11 mouse cellular contexts compared by ENCODE assay signal in the genomic region with DNA sequence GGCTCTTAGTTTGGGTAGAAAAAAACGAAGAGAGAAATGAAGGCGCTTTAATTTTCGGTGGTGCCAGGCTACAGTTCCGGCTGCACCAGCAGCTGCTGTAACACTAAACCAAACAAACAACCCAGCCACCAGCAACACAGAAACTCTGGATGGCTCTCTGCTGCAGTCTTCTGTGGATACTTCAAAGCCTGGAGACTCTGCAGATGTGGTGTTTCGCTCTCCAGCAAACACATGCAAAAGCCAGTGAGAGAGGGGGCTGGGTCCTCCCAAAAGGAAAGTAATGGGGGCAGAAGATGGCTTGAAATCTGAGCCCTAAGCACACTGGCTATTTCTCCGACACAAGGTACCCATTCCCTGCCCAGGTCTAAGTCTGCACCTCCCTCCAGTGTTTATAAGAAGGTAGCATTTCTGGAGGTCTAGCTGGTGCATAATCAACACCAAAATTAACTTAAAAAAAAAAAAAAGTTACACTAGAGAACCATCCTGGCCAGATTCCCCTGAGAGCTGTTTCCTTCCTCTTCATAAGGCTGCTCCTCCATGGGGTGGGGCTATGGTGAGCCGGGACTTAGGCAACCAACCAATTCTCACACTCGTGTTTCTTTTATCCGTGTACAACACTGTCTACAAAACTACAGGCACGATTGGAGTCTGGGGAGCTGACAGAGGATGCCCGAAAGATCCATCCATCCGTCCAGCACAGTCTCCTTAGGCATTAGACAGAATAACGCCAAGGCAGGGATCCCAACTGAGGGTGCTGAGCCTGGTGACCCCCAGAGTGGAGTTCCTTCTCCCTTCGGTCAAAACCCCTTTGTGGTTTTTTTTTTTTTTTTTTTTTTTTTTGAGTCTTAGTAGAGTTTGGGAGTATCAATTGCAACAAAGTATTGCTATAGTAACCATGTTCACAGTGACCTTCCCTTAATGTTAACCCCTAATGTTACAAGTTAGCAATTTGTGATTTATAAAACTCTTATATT. TPM values are rescaled to one million over a fixed set of nuclear protein-coding genes. Genes with fewer than 3 reads are reported as not detected.
DNase-seq lines count a peak whose midpoint lies in the region; ATAC-seq and TF ChIP-seq lines count a peak whose summit lies in the region.
"Had no signal": no experiment of that assay in that cellular context is flagged by ENCODE, and none has a peak within 500 bp of the region (broad histone marks: within the 10 kb centered on the region; RNA-seq: fewer than 3 reads in every experiment).

No protein-coding gene starts in this region.

- H3K27me3 ChIP-seq in liver, embryonic 15.5 days, result no peaks in the 10 kb centered on the region
- no peaks in the 10 kb centered on the region for H3K27me3 ChIP-seq in embryonic facial prominence, embryonic 13.5 days
- no peaks in the 10 kb centered on the region for H3K27me3 ChIP-seq in limb, embryonic 13.5 days
- no peaks in the 10 kb centered on the region for H3K27me3 ChIP-seq in stomach, postnatal 0 days (ENCODE audit: control insufficient read depth, insufficient read depth, low read length)

- H3K4me1 ChIP-seq in liver, embryonic 15.5 days (replicated peaks), result no peaks in the 10 kb centered on the region
- H3K4me1 ChIP-seq in embryonic facial prominence, embryonic 13.5 days, result peaks cover 40% of the 10 kb centered on the region
- peaks cover 43% of the 10 kb centered on the region for H3K4me1 ChIP-seq in limb, embryonic 13.5 days
- 0 out of 2 replicates have a peak, but pooled peaks cover 3% of the 10 kb centered on the region for H3K4me1 ChIP-seq in stomach, postnatal 0 days (replicated peaks; ENCODE audit: control insufficient read depth, insufficient read depth)

- H3K36me3 ChIP-seq in liver, embryonic 15.5 days (replicated peaks), result no peaks in the 10 kb centered on the region
- H3K36me3 ChIP-seq in embryonic facial prominence, embryonic 13.5 days, result no peaks in the 10 kb centered on the region
- H3K36me3 ChIP-seq in limb, embryonic 13.5 days, result no peaks in the 10 kb centered on the region
- H3K36me3 ChIP-seq in stomach, postnatal 0 days (ENCODE audit: control insufficient read depth, insufficient read depth, low read length), result no peaks in the 10 kb centered on the region
- H3K36me3 ChIP-seq: hindbrain, embryonic 10.5 days had no signal

- no peak for DNase-seq in liver
- no peak for DNase-seq in stomach, postnatal 0 days (ENCODE audit: low spot score)
- DNase-seq in layer of hippocampus, postnatal 10 days (ENCODE audit: low spot score in 2 of 2), result no peak
- no peak for DNase-seq in ovary, adult 18-20 months (ENCODE audit: low spot score)
- no peak for DNase-seq in c-Kit-positive CD71-positive TER-119-positive erythroid progenitor cells, embryonic 14.5 days (ENCODE audit: low spot score)
- DNase-seq: cerebellum, adult 2 months had no signal

- no peak overlapping the region for H3K4me3 ChIP-seq in liver, embryonic 15.5 days (replicated peaks)
- H3K4me3 ChIP-seq in embryonic facial prominence, embryonic 13.5 days, result no peak overlapping the region
- no peak overlapping the region for H3K4me3 ChIP-seq in limb, embryonic 13.5 days
- H3K4me3 ChIP-seq in stomach, postnatal 0 days (ENCODE audit: low read depth, low read length), result no peak overlapping the region
- H3K4me3 ChIP-seq: hindbrain, embryonic 10.5 days had no signal

- TF ChIP-seq CTCF in stomach, postnatal 0 days (IDR thresholded peaks at IDR 0.05; ENCODE audit: low read depth), result no peak

- no peak overlapping the region for H3K9ac ChIP-seq in liver, embryonic 15.5 days
- H3K9ac ChIP-seq in embryonic facial prominence, embryonic 13.5 days, result no peak overlapping the region
- H3K9ac ChIP-seq in limb, embryonic 13.5 days, result no peak overlapping the region
- no peak overlapping the region for H3K9ac ChIP-seq in stomach, postnatal 0 days (ENCODE audit: low read length)

- TF ChIP-seq EP300 in stomach, postnatal 0 days (optimal IDR thresholded peaks at IDR 0.05), result no peak

- ATAC-seq in liver, embryonic 15.5 days (ENCODE audit: insufficient read depth), result no peak
- ATAC-seq in embryonic facial prominence, embryonic 13.5 days (ENCODE audit: insufficient number of reproducible peaks, insufficient read depth, low FRiP score, low TSS enrichment, low read depth), result no peak
- ATAC-seq in limb, embryonic 13.5 days (ENCODE audit: low FRiP score, low read depth), result peak; percentile 51
- no peak for ATAC-seq in stomach, postnatal 0 days (ENCODE audit: low FRiP score, low TSS enrichment)

- no peaks in the 10 kb centered on the region for H3K9me3 ChIP-seq in liver, embryonic 15.5 days (replicated peaks)
- H3K9me3 ChIP-seq in embryonic facial prominence, embryonic 13.5 days, result no peaks in the 10 kb centered on the region
- H3K9me3 ChIP-seq in limb, embryonic 13.5 days, result no peaks in the 10 kb centered on the region
- no peaks in the 10 kb centered on the region for H3K9me3 ChIP-seq in stomach, postnatal 0 days (ENCODE audit: control insufficient read depth, low read length)
- H3K9me3 ChIP-seq: hindbrain, embryonic 10.5 days had no signal

- H3K27ac ChIP-seq in liver, embryonic 15.5 days (replicated peaks), result no peak overlapping the region
- H3K27ac ChIP-seq in embryonic facial prominence, embryonic 13.5 days, result peak overlapping the region; percentile 17; the same call in 1 of the 2 replicates
- peak overlapping the region; percentile 48; the same call in 1 of the 2 replicates for H3K27ac ChIP-seq in limb, embryonic 13.5 days
- H3K27ac ChIP-seq in stomach, postnatal 0 days (replicated peaks), result no peak overlapping the region
- H3K27ac ChIP-seq: hindbrain, embryonic 10.5 days had no signal

- peak overlapping the region; percentile 5; the same call in 1 of the 2 replicates for H3K4me2 ChIP-seq in liver, embryonic 15.5 days
- peak overlapping the region; percentile 40 for H3K4me2 ChIP-seq in embryonic facial prominence, embryonic 13.5 days
- peak overlapping the region; percentile 51 for H3K4me2 ChIP-seq in limb, embryonic 13.5 days (replicated peaks)
- peak overlapping the region; percentile 14; the same call in 1 of the 2 replicates for H3K4me2 ChIP-seq in stomach, postnatal 0 days (replicated peaks; ENCODE audit: low read depth)
- H3K4me2 ChIP-seq: liver, embryonic 11.5 days had no signal

- 17% methylated on average over 14 of the region's 14 CpGs for WGBS in liver, embryonic 15.5 days (ENCODE audit: insufficient replicate concordance)
- WGBS in embryonic facial prominence, embryonic 13.5 days, result 27% methylated on average over 14 of the region's 14 CpGs
- WGBS in limb, embryonic 13.5 days, result 18% methylated on average over 14 of the region's 14 CpGs
- WGBS in stomach, postnatal 0 days, result 36% methylated on average over 14 of the region's 14 CpGs

RNA-seq across cellular contexts. Expression of gene Eif4e3, which starts 55.8 kb away (rescaled TPM):
- 1.9 and 2.2 TPM in 2 replicates for polyA plus RNA-seq in liver, embryonic 15.5 days (2015; fragmentation: Nextera tagmentation; extraction: Ambion mirVana)
- polyA plus RNA-seq in embryonic facial prominence, embryonic 13.5 days (2015; fragmentation: Nextera tagmentation; extraction: Ambion mirVana), result 15.6 and 16.7 TPM in 2 replicates
- 17.3 and 18.5 TPM in 2 replicates for polyA plus RNA-seq in limb, embryonic 13.5 days (2015; fragmentation: Nextera tagmentation; extraction: Ambion mirVana)
- polyA plus RNA-seq in stomach, postnatal 0 days (2015; fragmentation: Nextera tagmentation; extraction: Ambion mirVana), result 7.8 and 8.3 TPM in 2 replicates
- total RNA-seq in layer of hippocampus, postnatal 10 days (2021), result 10 to 100 TPM; 18.4 to 20.3 TPM

RNA-seq across cellular contexts. Expression of gene Gm20696, which starts 55.9 kb away (rescaled TPM):
- polyA plus RNA-seq in liver, embryonic 15.5 days (2015; fragmentation: Nextera tagmentation; extraction: Ambion mirVana), result 0.75 and 0.88 TPM in 2 replicates
- 3.2 and 3.4 TPM in 2 replicates for polyA plus RNA-seq in embryonic facial prominence, embryonic 13.5 days (2015; fragmentation: Nextera tagmentation; extraction: Ambion mirVana)
- polyA plus RNA-seq in limb, embryonic 13.5 days (2015; fragmentation: Nextera tagmentation; extraction: Ambion mirVana), result 6.0 and 6.5 TPM in 2 replicates
- polyA plus RNA-seq in stomach, postnatal 0 days (2015; fragmentation: Nextera tagmentation; extraction: Ambion mirVana), result 1.4 and 1.8 TPM in 2 replicates
- 1 to 10 TPM; 7.1 to 8.8 TPM for total RNA-seq in layer of hippocampus, postnatal 10 days (2021)

Comparison
In these comparisons a context has a peak if more than half of its experiments do, and no peak if none do; other contexts are left out.
1. H3K27ac ChIP-seq: peak in embryonic facial prominence, embryonic 13.5 days (single experiment) and limb, embryonic 13.5 days (single experiment); none in liver, embryonic 15.5 days (single experiment) and stomach, postnatal 0 days (single experiment).
2. Peak in every context shown above with its lines, with median percentiles within 50 percentile points of each other: H3K4me2 ChIP-seq.